Mouse (Mus musculus) G1E (cell line): ENCODE measurements around the gene Krtap4-9. TPM values are rescaled to one million over a fixed set of nuclear protein-coding genes. Genes with fewer than 3 reads are reported as not detected.
"Not testable (repeated sequence)": the region's sequence is repeated elsewhere in the genome, so short reads cannot be mapped to it uniquely, and the experiment has no call there.

Source experiments
- ATAC-seq: 2 replicates; pipeline ENCODE4 v1.8.0; 2016; ENCODE audit warnings: mild to moderate bottlenecking; ENCODE audit not compliant: insufficient number of reproducible peaks, poor library complexity, low FRiP score, severe bottlenecking; ENCODE audit errors: extremely low read depth
- DNase-seq: peaks from one replicate; pipeline ENCODE4 v3.0.0; 2012; ENCODE audit warnings: low spot score
- H3K27me3 ChIP-seq: 2 replicates; pipeline ENCODE4 v1.6.1; 2012; ENCODE audit warnings: mild to moderate bottlenecking, low read length, inconsistent platforms; ENCODE audit not compliant: insufficient read depth
- H3K36me3 ChIP-seq: replicated peaks from 2 replicates; pipeline ENCODE3; 2012; ENCODE audit warnings: mild to moderate bottlenecking, inconsistent platforms
- H3K4me1 ChIP-seq: 2 replicates; pipeline ENCODE4 v1.6.1; 2012; ENCODE audit warnings: low read depth, low read length, inconsistent platforms, mixed read lengths; ENCODE audit not compliant: insufficient read depth
- H3K4me3 ChIP-seq: 2 replicates; pipeline ENCODE4 v1.5.1; 2012; ENCODE audit warnings: low read depth, mild to moderate bottlenecking, inconsistent platforms, low read length, moderate library complexity, mixed read lengths
- H3K9me3 ChIP-seq: replicated peaks from 2 replicates; pipeline ENCODE4 v1.6.1; 2012; ENCODE audit warnings: inconsistent platforms
- CTCF ChIP-seq: IDR thresholded peaks from 2 replicates; pipeline ENCODE4 v1.5.1; 2012; ENCODE audit warnings: low read depth, low read length, inconsistent platforms, mixed read lengths
- GATA1 ChIP-seq: IDR thresholded peaks from 2 replicates; pipeline ENCODE4 v1.6.1; 2012; ENCODE audit warnings: borderline replicate concordance, low read length, inconsistent platforms, mixed read lengths
- GATA2 ChIP-seq: IDR thresholded peaks from 2 replicates; pipeline ENCODE4 v1.6.1; 2012; ENCODE audit warnings: low read depth, low read length, inconsistent platforms, borderline replicate concordance
- POLR2AphosphoS5 ChIP-seq: IDR thresholded peaks from 2 replicates; pipeline ENCODE4 v1.6.1; 2012; ENCODE audit warnings: low read depth, low read length, inconsistent platforms; ENCODE audit not compliant: insufficient replicate concordance
- TAL1 ChIP-seq: conservative IDR thresholded peaks from 2 replicates; pipeline ENCODE4 v1.6.1; 2012; ENCODE audit warnings: low read depth, low read length, inconsistent platforms, mixed read lengths
- polyA plus RNA-seq: library from polyadenylated mRNA; stranded (reverse); fragments of >175 nt; gene quantifications from 2 replicates; pipeline ENCODE4 v1.2.3, GENCODE M21; 2012
- total RNA-seq, 2 experiments: library from RNA; stranded (forward) in 1 of 2; stranded (reverse) in 1 of 2; fragments of 200-1000 nt in 1 of 2; fragments of >200 nt in 1 of 2; fragmentation: Nextera tagmentation in 1 of 2; gene quantifications; 2 replicates each; pipeline ENCODE4 v1.2.3; 2014 to 2017

The Krtap4-9 gene
- total and polyA plus RNA-seq, 3 experiments = not detected

GRCm38 (mm10) chr11:99793367-99793766 lies 8.4 kb downstream of the Krtap4-9 start, which contains the start of gene Gm11596:
TSS of gene Gm11596 (minus strand) at chr11:99793467.
- no peak for TF ChIP-seq POLR2AphosphoS5
- no peak for TF ChIP-seq GATA2
- no peak for TF ChIP-seq TAL1
- TF ChIP-seq CTCF = no peak
- TF ChIP-seq GATA1 = no peak
- no peaks in the 10 kb centered on the region for H3K27me3 ChIP-seq
- no peaks in the 10 kb centered on the region for H3K4me1 ChIP-seq
- no peaks in the 10 kb centered on the region for H3K36me3 ChIP-seq
- H3K9me3 ChIP-seq = peaks cover 13% of the 10 kb centered on the region
- DNase-seq (no peak), ATAC-seq (no peak)
- H3K4me3 ChIP-seq = no peak within 1 kb of the TSS

GRCm38 (mm10) chr11:99798832-99799231 lies 13.8 kb downstream of the Krtap4-9 start, which contains the start of gene Gm11569:
TSS of gene Gm11569 (minus strand) at chr11:99798932.
- not testable (repeated sequence) for H3K4me1 ChIP-seq, H3K4me3 ChIP-seq, H3K27me3 ChIP-seq, H3K36me3 ChIP-seq, H3K9me3 ChIP-seq, DNase-seq, ATAC-seq

GRCm38 (mm10) chr11:99804346-99804745 lies 19.3 kb downstream of the Krtap4-9 start, which contains the start of gene Gm11554:
TSS of gene Gm11554 (minus strand) at chr11:99804446.
- not testable (repeated sequence) for H3K4me3 ChIP-seq, H3K4me1 ChIP-seq, H3K9me3 ChIP-seq, DNase-seq, ATAC-seq, H3K36me3 ChIP-seq, H3K27me3 ChIP-seq

- H3K36me3 ChIP-seq, H3K4me3 ChIP-seq, H3K4me1 ChIP-seq, H3K9me3 ChIP-seq, ATAC-seq, DNase-seq, H3K27me3 ChIP-seq: not testable (repeated sequence)
Measured at GRCm38 (mm10) chr11:99809792-99810191, 24.8 kb downstream of the Krtap4-9 start, which contains the start of gene Krtap4-13. TSS of gene Krtap4-13 (minus strand) at chr11:99809892.

- DNase-seq, ATAC-seq, H3K4me1 ChIP-seq, H3K36me3 ChIP-seq, H3K27me3 ChIP-seq: not testable (repeated sequence)
- Histone ChIP-seq H3K9me3 (peaks cover 11% of the 10 kb centered on the region), H3K4me3 (peak within 1 kb of the TSS; percentile 10; the same call in 1 of the 2 replicates)
Measured at GRCm38 (mm10) chr11:99815566-99815965, 30.6 kb downstream of the Krtap4-9 start, which contains the start of gene Gm11564. TSS of gene Gm11564 (minus strand) at chr11:99815666.

Other genes starting within 250 kb of the Krtap4-9 start
Only the 20 nearest of the 43 such genes appear.
- not detected in 2 replicates for gene Gm11555, start 135.0 kb upstream of the Krtap4-9 start, total RNA-seq (2014; fragmentation: Nextera tagmentation)
- gene Gm11555, start 135.0 kb upstream of the Krtap4-9 start, total RNA-seq (2017) = not detected in 2 replicates
- not detected in 2 replicates for gene Gm11555, start 135.0 kb upstream of the Krtap4-9 start, polyA plus RNA-seq
- not detected in 2 replicates for gene Gm11563, start 126.2 kb upstream of the Krtap4-9 start, total RNA-seq (2014; fragmentation: Nextera tagmentation)
- not detected in 2 replicates for gene Gm11563, start 126.2 kb upstream of the Krtap4-9 start, total RNA-seq (2017)
- gene Gm11563, start 126.2 kb upstream of the Krtap4-9 start, polyA plus RNA-seq = not detected in 2 replicates
- gene Krtap4-6, start 119.2 kb upstream of the Krtap4-9 start, total RNA-seq (2014; fragmentation: Nextera tagmentation) = not detected in 2 replicates
- 0.12 TPM in 1 of 2 replicates, not detected in the other for gene Krtap4-6, start 119.2 kb upstream of the Krtap4-9 start, total RNA-seq (2017)
- not detected in 2 replicates for gene Krtap4-6, start 119.2 kb upstream of the Krtap4-9 start, polyA plus RNA-seq
- gene Gm14190, start 94.5 kb upstream of the Krtap4-9 start, total RNA-seq (2014; fragmentation: Nextera tagmentation) = not detected in 2 replicates
- gene Gm14190, start 94.5 kb upstream of the Krtap4-9 start, total RNA-seq (2017) = not detected in 2 replicates
- not detected in 2 replicates for gene Gm14190, start 94.5 kb upstream of the Krtap4-9 start, polyA plus RNA-seq
- not detected in 2 replicates for gene Gm14180, start 50.9 kb upstream of the Krtap4-9 start, total RNA-seq (2014; fragmentation: Nextera tagmentation)
- gene Gm14180, start 50.9 kb upstream of the Krtap4-9 start, total RNA-seq (2017) = not detected in 2 replicates
- not detected in 2 replicates for gene Gm14180, start 50.9 kb upstream of the Krtap4-9 start, polyA plus RNA-seq
- not detected in 2 replicates for gene Gm11595, start 12.3 kb upstream of the Krtap4-9 start, total RNA-seq (2014; fragmentation: Nextera tagmentation)
- 0.12 TPM in 1 of 2 replicates, not detected in the other for gene Gm11595, start 12.3 kb upstream of the Krtap4-9 start, total RNA-seq (2017)
- not detected in 2 replicates for gene Gm11595, start 12.3 kb upstream of the Krtap4-9 start, polyA plus RNA-seq
- gene Krtap4-8, start 4.5 kb upstream of the Krtap4-9 start, total RNA-seq (2014; fragmentation: Nextera tagmentation) = not detected in 2 replicates
- gene Krtap4-8, start 4.5 kb upstream of the Krtap4-9 start, total RNA-seq (2017) = 0.27 TPM in 1 of 2 replicates, not detected in the other
- not detected in 2 replicates for gene Krtap4-8, start 4.5 kb upstream of the Krtap4-9 start, polyA plus RNA-seq
- gene Gm11596, start 8.3 kb downstream of the Krtap4-9 start, total RNA-seq (2014; fragmentation: Nextera tagmentation) = not detected in 2 replicates
- gene Gm11596, start 8.3 kb downstream of the Krtap4-9 start, total RNA-seq (2017) = 0.12 TPM in 1 of 2 replicates, not detected in the other
- not detected in 2 replicates for gene Gm11596, start 8.3 kb downstream of the Krtap4-9 start, polyA plus RNA-seq
- not detected in 2 replicates for gene Gm11569, start 13.7 kb downstream of the Krtap4-9 start, total RNA-seq (2014; fragmentation: Nextera tagmentation)
- not detected in 2 replicates for gene Gm11569, start 13.7 kb downstream of the Krtap4-9 start, total RNA-seq (2017)
- gene Gm11569, start 13.7 kb downstream of the Krtap4-9 start, polyA plus RNA-seq = not detected in 2 replicates
- gene Gm11554, start 19.2 kb downstream of the Krtap4-9 start, total RNA-seq (2014; fragmentation: Nextera tagmentation) = not detected in 2 replicates
- not detected in 2 replicates for gene Gm11554, start 19.2 kb downstream of the Krtap4-9 start, total RNA-seq (2017)
- not detected in 2 replicates for gene Gm11554, start 19.2 kb downstream of the Krtap4-9 start, polyA plus RNA-seq
- gene Krtap4-13, start 24.7 kb downstream of the Krtap4-9 start, total RNA-seq (2014; fragmentation: Nextera tagmentation) = not detected in 2 replicates
- gene Krtap4-13, start 24.7 kb downstream of the Krtap4-9 start, total RNA-seq (2017) = not detected in 2 replicates
- gene Krtap4-13, start 24.7 kb downstream of the Krtap4-9 start, polyA plus RNA-seq = not detected in 2 replicates
- gene Gm11564, start 30.5 kb downstream of the Krtap4-9 start, total RNA-seq (2014; fragmentation: Nextera tagmentation) = not detected in 2 replicates
- gene Gm11564, start 30.5 kb downstream of the Krtap4-9 start, total RNA-seq (2017) = not detected in 2 replicates
- gene Gm11564, start 30.5 kb downstream of the Krtap4-9 start, polyA plus RNA-seq = not detected in 2 replicates
- gene 2300003K06Rik, start 52.9 kb downstream of the Krtap4-9 start, total RNA-seq (2014; fragmentation: Nextera tagmentation) = not detected in 2 replicates
- not detected in 2 replicates for gene 2300003K06Rik, start 52.9 kb downstream of the Krtap4-9 start, total RNA-seq (2017)
- not detected in 2 replicates for gene 2300003K06Rik, start 52.9 kb downstream of the Krtap4-9 start, polyA plus RNA-seq
- not detected in 2 replicates for gene Krtap4-16, start 66.4 kb downstream of the Krtap4-9 start, total RNA-seq (2014; fragmentation: Nextera tagmentation)
- not detected in 2 replicates for gene Krtap4-16, start 66.4 kb downstream of the Krtap4-9 start, total RNA-seq (2017)
- not detected in 2 replicates for gene Krtap4-16, start 66.4 kb downstream of the Krtap4-9 start, polyA plus RNA-seq
- gene Gm11568, start 72.7 kb downstream of the Krtap4-9 start, total RNA-seq (2014; fragmentation: Nextera tagmentation) = not detected in 2 replicates
- not detected in 2 replicates for gene Gm11568, start 72.7 kb downstream of the Krtap4-9 start, total RNA-seq (2017)
- not detected in 2 replicates for gene Gm11568, start 72.7 kb downstream of the Krtap4-9 start, polyA plus RNA-seq
- not detected in 2 replicates for gene Gm11559, start 79.3 kb downstream of the Krtap4-9 start, total RNA-seq (2014; fragmentation: Nextera tagmentation)
- gene Gm11559, start 79.3 kb downstream of the Krtap4-9 start, total RNA-seq (2017) = 0.29 TPM in 1 of 2 replicates, not detected in the other
- gene Gm11559, start 79.3 kb downstream of the Krtap4-9 start, polyA plus RNA-seq = not detected in 2 replicates
- not detected in 2 replicates for gene Krtap9-1, start 88.2 kb downstream of the Krtap4-9 start, total RNA-seq (2014; fragmentation: Nextera tagmentation)
- not detected in 2 replicates for gene Krtap9-1, start 88.2 kb downstream of the Krtap4-9 start, total RNA-seq (2017)
- gene Krtap9-1, start 88.2 kb downstream of the Krtap4-9 start, polyA plus RNA-seq = not detected in 2 replicates
- gene Gm11567, start 94.0 kb downstream of the Krtap4-9 start, total RNA-seq (2014; fragmentation: Nextera tagmentation) = not detected in 2 replicates
- not detected in 2 replicates for gene Gm11567, start 94.0 kb downstream of the Krtap4-9 start, total RNA-seq (2017)
- gene Gm11567, start 94.0 kb downstream of the Krtap4-9 start, polyA plus RNA-seq = not detected in 2 replicates
- gene Krtap31-1, start 122.7 kb downstream of the Krtap4-9 start, total RNA-seq (2014; fragmentation: Nextera tagmentation) = not detected in 2 replicates
- 0.27 and 0.29 TPM in 2 replicates for gene Krtap31-1, start 122.7 kb downstream of the Krtap4-9 start, total RNA-seq (2017)
- gene Krtap31-1, start 122.7 kb downstream of the Krtap4-9 start, polyA plus RNA-seq = not detected in 2 replicates
- gene Gm11565, start 129.6 kb downstream of the Krtap4-9 start, total RNA-seq (2014; fragmentation: Nextera tagmentation) = not detected in 2 replicates
- gene Gm11565, start 129.6 kb downstream of the Krtap4-9 start, total RNA-seq (2017) = 0.16 and 0.23 TPM in 2 replicates
- not detected in 2 replicates for gene Gm11565, start 129.6 kb downstream of the Krtap4-9 start, polyA plus RNA-seq